Mouse (Mus musculus): ENCODE results near the gene Pdgfb.

- TF ChIP-seq ZC3H11A (IDR thresholded peaks at IDR 0.05; ENCODE audit: borderline replicate concordance, low read depth, low read length) (no peak), MAFK (IDR thresholded peaks at IDR 0.05; ENCODE audit: insufficient read depth, low read depth, low read length) (no peak), ZNF384 (IDR thresholded peaks at IDR 0.05; ENCODE audit: low read depth, low read length) (no peak), CHD2 (IDR thresholded peaks at IDR 0.05; ENCODE audit: low read depth, low read length) (no peak)
Measured at GRCm38 (mm10) chr15:80028862-80029261, 14.1 kb upstream of the Pdgfb start.

Measured in ES-E14 (cell line).